Mouse (Mus musculus): ENCODE measurements around the gene Pla2g12b. TPM values are rescaled to one million over a fixed set of nuclear protein-coding genes. Genes with fewer than 3 reads are reported as not detected.
"Not testable (repeated sequence)": the region's sequence is repeated elsewhere in the genome, so short reads cannot be mapped to it uniquely, and the experiment has no call there.

The Pla2g12b gene
- not detected in 2 replicates for polyA plus RNA-seq (2012; ENCODE audit: insufficient read depth, insufficient read length, missing spikeins)

DNA sequence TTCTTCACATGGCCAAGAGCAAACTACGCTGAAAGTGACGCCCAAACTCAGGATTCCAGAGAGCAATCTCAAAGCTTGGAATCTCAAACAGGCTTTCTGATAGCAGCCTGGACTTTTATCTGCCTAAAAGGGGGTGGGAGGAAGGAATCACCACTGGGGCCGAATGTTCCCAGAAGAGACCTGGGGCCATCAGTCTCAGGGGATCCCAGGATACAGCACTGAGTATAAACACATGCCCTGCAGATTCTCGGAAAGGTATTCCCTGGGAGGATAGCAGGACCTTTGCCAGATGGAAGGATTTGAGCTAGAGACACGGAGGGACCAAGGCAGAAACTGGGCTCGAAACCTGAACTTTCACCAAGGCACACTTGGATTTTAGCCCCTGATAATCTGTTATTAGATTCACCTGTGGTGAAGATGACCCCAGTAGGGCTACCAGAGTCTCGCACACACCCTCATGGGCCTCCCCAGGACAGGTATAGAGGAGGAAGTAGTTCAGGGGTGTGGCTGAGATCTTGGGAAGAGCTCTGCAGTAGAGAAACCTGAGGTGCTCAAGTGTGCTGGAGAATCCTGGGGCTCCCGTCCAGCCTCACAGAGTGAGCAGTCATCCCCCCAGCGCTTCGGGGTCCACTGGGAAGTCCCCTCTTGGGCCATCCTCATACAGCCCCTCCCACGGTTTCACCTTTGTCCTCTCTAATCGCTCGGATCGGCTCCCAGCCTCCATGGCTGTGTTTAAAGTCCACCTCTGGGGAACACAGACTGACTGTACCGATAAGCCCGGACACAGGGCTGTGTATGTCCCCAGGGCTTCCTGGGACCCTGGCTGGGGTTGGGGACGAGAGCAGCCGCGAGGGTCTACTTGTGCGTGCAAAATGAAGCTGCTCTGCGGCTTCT lies at the start of gene Pla2g12b:
Gene Pla2g12b, plus strand, starts transcription at position 762 of the 894 bp plus-strand sequence.
- Histone ChIP-seq H3K27ac (replicated peaks; ENCODE audit: low read depth, low read length) (no peak within 1 kb of the TSS), H3K4me1 (ENCODE audit: control insufficient read depth, insufficient read depth, insufficient read length, low read length) (no peaks in the 10 kb centered on the region), H3K4me3 (ENCODE audit: insufficient read depth, low read depth, low read length) (no peak within 1 kb of the TSS)

DNA sequence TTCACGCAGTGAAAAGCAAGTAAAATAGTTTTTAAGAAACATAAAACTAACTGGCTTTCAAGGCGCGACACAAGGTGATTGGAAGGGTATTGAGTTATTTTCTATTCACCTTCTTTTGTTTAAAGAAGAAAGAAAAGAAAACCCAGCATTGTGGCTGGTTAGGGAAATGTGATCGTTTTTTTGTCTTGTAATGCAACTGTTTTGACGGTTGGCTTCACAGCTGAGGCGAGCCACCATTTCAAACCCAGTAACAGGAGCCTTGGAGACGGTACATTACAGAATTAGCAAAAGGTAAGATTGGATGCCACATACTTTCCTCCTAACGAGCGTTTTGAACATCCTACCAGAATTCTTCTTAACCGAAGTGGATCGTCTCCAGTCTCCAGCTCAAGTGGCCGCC lies 49.3 kb upstream of the Pla2g12b start:
- H3K4me1 ChIP-seq (ENCODE audit: control insufficient read depth, insufficient read depth, insufficient read length, low read length) = no peaks in the 10 kb centered on the region
- no peak overlapping the region for H3K27ac ChIP-seq (replicated peaks; ENCODE audit: low read depth, low read length)
- H3K4me3 ChIP-seq (ENCODE audit: insufficient read depth, low read depth, low read length) = no peak overlapping the region

DNA sequence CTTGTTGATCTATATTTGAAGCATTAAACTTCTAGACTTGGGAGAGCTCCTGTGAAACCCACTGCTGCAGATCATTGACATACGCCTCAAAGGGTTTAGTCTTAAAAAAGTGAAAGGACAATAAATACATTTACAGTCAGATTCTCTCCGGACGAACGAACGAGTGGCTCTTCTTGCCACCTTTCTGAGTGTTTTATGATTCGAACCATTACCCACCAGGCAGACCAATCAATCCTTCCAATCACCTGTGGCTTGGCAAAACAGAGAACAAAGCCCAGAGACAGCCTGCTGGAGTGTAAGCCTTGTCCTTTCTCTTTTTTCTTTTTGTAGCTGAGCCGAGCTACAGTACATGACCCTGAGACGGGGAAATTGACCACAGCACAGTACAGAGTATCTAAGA lies 48.4 kb upstream of the Pla2g12b start:
- Histone ChIP-seq H3K27ac (replicated peaks; ENCODE audit: low read depth, low read length) (no peak overlapping the region), H3K4me3 (ENCODE audit: insufficient read depth, low read depth, low read length) (no peak overlapping the region), H3K4me1 (ENCODE audit: control insufficient read depth, insufficient read depth, insufficient read length, low read length) (no peaks in the 10 kb centered on the region)

DNA sequence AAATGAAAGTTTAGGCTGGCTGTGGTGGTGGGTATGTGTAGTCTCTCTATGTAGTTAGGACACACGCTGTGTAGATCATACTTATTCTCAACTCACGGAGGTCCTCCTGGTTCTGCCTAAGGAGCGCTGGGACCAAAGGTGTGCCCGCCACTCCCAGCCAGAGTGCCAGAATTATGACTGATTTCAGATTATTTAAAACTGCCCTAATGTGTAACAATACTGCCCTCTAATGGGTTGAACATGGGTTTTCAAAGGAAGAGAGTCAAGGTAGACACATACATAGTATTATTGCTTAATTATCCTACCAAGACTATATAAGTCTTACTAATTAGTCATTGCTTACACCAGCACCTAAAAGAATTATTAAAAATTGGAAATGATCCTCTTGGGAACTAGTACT lies 44.7 kb upstream of the Pla2g12b start:
- no peaks in the 10 kb centered on the region for H3K4me1 ChIP-seq (ENCODE audit: control insufficient read depth, insufficient read depth, insufficient read length, low read length)
- no peak overlapping the region for H3K4me3 ChIP-seq (ENCODE audit: insufficient read depth, low read depth, low read length)
- no peak overlapping the region for H3K27ac ChIP-seq (replicated peaks; ENCODE audit: low read depth, low read length)

DNA sequence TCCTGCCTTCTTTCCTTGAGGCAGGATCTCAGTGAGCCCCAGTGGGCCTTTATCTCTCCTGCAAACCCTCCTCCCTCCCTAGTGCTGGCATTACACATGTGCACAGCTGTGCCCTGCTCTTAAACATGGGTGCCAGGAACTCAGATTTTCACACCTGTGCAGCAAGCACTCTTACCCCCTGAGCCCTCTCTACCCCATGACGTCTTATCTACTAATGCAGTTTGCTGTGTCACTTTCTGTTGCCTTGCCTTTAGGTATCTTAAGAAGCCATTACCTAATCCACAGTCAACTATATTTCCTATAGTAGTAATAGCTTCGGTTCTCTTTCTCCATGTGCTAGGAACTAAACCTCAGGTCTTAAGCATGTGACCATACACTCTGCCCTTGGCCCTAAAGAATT lies 40.3 kb upstream of the Pla2g12b start:
- Histone ChIP-seq H3K27ac (replicated peaks; ENCODE audit: low read depth, low read length) (no peak overlapping the region), H3K4me1 (ENCODE audit: control insufficient read depth, insufficient read depth, insufficient read length, low read length) (no peaks in the 10 kb centered on the region), H3K4me3 (ENCODE audit: insufficient read depth, low read depth, low read length) (no peak overlapping the region)

DNA sequence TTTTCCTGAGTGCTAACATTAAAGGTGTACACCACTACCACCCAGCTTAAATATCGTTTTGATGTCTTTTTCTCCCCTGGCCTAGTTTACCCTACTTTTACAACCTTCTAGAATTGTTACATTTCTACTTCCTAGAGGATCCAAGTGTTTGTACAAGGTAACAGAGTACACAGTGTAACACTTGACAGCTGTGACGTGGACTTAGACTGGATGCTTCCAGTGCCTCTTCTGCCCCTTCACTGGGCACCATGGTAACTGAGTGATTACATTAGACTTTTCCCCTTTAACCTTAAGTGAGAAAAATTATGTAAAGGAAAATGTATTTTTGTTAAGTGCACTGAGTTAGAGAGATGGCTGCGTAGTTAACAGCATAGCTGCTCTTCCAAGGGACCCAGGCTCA lies 38.9 kb upstream of the Pla2g12b start:
- no peak overlapping the region for H3K27ac ChIP-seq (replicated peaks; ENCODE audit: low read depth, low read length)
- no peak overlapping the region for H3K4me3 ChIP-seq (ENCODE audit: insufficient read depth, low read depth, low read length)
- H3K4me1 ChIP-seq (ENCODE audit: control insufficient read depth, insufficient read depth, insufficient read length, low read length) = no peaks in the 10 kb centered on the region

DNA sequence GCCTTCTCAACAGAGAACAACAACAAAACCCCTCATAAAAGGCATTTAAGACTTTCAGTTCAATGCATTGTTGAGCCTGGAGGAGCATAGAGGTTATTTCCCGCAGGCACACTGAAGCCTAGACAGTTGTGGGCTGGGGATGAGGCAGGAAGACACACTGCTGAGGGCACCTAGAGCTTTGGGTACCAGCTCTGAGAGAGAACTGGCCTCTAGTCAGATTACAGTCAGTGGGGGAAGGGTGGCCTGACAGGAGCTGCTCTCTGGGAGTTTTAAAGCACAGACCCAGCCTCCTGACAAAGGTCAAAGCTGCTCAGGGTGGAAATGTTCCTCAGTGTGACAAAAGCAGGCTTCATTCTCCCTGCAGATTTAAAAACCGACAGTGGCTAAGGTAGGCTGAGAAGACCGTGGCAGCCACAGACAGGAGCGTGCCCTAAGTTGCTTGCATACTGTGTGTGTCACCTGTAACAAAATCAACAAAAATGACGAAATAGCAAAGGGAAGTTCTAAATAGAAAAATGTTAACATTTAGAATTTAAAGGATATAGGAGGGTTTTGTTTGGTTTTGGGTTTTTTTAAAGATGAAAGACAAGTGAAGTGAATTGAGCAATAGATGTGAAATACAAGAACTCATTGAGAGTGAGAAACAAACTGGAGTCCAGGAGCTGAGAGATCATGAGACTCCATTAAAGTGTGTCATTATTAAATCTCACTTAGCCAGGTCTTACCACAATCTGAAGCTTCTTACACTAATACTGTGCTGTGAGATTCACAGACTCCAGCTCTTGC lies 37.5 kb upstream of the Pla2g12b start:
- no peaks in the 10 kb centered on the region for H3K4me1 ChIP-seq (ENCODE audit: control insufficient read depth, insufficient read depth, insufficient read length, low read length)
- no peak overlapping the region for H3K27ac ChIP-seq (replicated peaks; ENCODE audit: low read depth, low read length)
- no peak overlapping the region for H3K4me3 ChIP-seq (ENCODE audit: insufficient read depth, low read depth, low read length)

DNA sequence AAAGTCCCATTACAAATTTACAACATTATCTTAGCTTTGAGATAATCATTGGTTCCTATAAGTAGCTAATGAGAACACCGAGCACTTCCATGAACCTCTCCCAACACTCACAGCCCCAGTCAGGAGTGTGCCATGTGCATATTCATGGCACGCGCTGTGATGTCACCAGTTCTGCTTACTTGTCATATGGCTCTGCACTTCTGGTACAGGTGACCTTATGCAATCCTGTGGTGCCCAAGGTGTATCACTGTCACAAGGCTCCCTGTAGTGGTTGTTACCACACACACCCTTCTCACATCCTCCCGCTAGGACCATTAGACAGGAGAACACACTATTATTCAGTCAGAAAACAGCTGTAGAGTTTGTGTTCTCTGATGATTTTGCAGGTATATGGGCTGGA lies 36.7 kb upstream of the Pla2g12b start:
- Histone ChIP-seq H3K4me1 (ENCODE audit: control insufficient read depth, insufficient read depth, insufficient read length, low read length) (no peaks in the 10 kb centered on the region), H3K27ac (replicated peaks; ENCODE audit: low read depth, low read length) (no peak overlapping the region), H3K4me3 (ENCODE audit: insufficient read depth, low read depth, low read length) (no peak overlapping the region)

DNA sequence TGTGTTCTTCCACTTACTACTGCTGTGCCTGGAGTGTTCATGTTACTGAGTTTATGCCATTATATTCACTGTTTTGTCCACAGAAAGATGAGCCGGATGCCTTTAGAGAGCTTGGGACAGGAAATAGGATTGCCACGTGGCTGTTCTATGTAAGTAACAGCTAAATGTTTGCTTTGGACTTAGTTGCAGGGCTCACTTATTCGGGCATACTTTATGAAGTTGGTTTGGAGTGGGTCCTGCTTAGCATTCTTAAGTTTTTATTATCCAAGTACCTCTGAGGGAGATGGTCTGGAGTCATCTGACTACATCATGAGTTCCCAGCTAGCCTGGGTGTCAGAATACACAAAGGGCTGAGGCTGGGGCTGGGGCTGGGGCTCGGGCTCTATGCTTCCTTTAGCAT lies 36.3 kb upstream of the Pla2g12b start:
- Histone ChIP-seq H3K27ac (replicated peaks; ENCODE audit: low read depth, low read length) (no peak overlapping the region), H3K4me3 (ENCODE audit: insufficient read depth, low read depth, low read length) (no peak overlapping the region), H3K4me1 (ENCODE audit: control insufficient read depth, insufficient read depth, insufficient read length, low read length) (no peaks in the 10 kb centered on the region)

DNA sequence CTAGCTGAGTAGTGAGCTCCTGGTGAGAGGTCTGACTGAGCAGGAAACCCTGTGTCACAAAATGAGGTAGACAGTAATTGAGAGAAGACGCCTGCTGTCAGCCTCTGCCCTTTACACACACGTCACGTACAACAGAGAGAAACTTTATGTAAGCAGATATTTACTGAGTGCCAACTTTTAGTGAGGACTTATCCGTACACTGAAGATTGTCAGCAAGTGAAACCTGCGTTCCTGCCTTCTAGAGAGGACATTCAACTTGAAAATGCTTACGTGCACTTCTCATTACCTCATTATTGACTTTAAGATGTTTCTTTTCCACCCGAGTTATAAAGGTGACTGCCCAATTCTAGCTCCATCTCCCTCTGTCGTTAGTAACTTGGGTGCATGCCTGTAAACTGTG lies 34.7 kb upstream of the Pla2g12b start:
- Histone ChIP-seq H3K4me1 (ENCODE audit: control insufficient read depth, insufficient read depth, insufficient read length, low read length) (no peaks in the 10 kb centered on the region), H3K4me3 (ENCODE audit: insufficient read depth, low read depth, low read length) (no peak overlapping the region), H3K27ac (replicated peaks; ENCODE audit: low read depth, low read length) (no peak overlapping the region)

DNA sequence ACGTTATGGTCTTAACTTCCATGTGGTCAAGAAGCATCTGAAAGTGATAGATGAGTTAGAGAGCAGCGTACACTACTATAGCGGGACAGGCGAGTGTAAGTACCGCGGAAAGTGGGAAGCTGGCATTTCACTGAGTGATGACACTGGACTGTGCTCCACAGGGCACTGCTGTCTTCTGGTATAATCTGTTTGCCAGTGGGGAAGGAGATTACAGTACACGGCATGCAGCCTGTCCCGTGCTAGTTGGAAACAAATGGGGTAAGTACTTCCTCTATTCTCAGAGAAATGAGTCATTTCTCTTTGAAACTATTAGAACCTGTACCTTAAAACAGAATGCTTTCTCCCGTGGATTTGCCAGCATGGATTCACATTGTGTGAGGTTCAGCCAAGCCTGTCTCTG lies 34.0 kb upstream of the Pla2g12b start:
- Histone ChIP-seq H3K4me3 (ENCODE audit: insufficient read depth, low read depth, low read length) (no peak overlapping the region), H3K27ac (replicated peaks; ENCODE audit: low read depth, low read length) (no peak overlapping the region), H3K4me1 (ENCODE audit: control insufficient read depth, insufficient read depth, insufficient read length, low read length) (no peaks in the 10 kb centered on the region)

DNA sequence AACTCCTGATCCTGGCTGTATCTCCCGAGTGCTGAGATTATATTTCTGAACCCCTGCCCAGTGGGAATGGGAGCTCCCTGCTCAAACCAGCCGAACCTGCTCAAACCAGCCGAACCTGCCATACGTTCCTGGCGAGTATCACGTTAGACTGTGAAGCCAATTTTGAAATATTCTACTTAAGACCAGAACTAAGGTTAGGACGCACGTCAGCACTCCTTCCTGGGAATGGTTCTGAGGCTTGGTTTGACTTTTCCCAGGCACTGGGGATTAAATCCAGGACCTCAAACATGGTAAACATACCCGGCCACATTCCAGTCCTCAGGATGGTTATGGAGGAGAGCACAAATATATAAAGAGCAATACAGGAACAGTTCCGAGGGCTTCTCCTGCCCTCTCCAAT lies 25.6 kb upstream of the Pla2g12b start:
- Histone ChIP-seq H3K4me1 (ENCODE audit: control insufficient read depth, insufficient read depth, insufficient read length, low read length) (no peaks in the 10 kb centered on the region), H3K27ac (replicated peaks; ENCODE audit: low read depth, low read length) (no peak overlapping the region), H3K4me3 (ENCODE audit: insufficient read depth, low read depth, low read length) (no peak overlapping the region)

DNA sequence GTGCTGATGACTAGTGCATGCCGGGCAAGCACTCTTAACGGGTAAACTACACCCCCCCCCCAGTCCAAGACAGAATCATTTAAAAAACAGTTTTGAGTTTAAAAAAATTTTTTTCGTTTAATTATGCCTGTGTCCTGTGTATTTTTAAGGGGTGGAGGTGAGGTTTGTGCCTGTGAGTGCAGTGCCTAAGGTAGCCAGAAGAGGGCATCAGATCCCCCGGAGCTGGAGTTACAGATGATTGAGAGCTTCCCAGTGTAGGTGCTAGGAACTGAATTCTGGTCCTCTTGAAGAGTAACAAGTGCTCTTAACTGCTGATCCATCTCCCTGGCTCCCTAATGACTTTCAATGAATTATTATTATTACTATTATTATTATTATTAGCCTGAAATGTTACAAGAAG lies 24.7 kb upstream of the Pla2g12b start:
- Histone ChIP-seq H3K4me3 (ENCODE audit: insufficient read depth, low read depth, low read length) (no peak overlapping the region), H3K4me1 (ENCODE audit: control insufficient read depth, insufficient read depth, insufficient read length, low read length) (no peaks in the 10 kb centered on the region), H3K27ac (replicated peaks; ENCODE audit: low read depth, low read length) (no peak overlapping the region)

DNA sequence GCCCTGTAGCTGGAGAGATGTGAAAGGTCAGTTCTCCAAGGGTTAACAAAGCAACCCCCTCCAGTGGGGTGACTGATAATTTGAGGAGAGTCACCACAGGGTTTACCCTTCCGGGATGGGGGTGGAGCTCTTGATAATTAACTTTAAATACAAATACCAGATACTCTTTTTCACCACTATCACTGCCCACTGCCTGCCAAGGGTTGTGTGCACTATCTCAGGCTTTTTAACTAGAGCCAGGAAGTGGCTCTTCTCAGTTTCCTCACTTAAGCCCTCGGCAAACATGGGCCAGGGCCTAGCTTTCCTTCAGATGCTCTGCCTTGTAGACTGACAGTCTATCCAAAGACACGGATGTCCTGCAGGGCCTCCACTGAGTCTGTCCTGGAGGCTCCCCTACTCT lies 23.5 kb upstream of the Pla2g12b start:
- Histone ChIP-seq H3K27ac (replicated peaks; ENCODE audit: low read depth, low read length) (no peak overlapping the region), H3K4me1 (ENCODE audit: control insufficient read depth, insufficient read depth, insufficient read length, low read length) (no peaks in the 10 kb centered on the region), H3K4me3 (ENCODE audit: insufficient read depth, low read depth, low read length) (no peak overlapping the region)

DNA sequence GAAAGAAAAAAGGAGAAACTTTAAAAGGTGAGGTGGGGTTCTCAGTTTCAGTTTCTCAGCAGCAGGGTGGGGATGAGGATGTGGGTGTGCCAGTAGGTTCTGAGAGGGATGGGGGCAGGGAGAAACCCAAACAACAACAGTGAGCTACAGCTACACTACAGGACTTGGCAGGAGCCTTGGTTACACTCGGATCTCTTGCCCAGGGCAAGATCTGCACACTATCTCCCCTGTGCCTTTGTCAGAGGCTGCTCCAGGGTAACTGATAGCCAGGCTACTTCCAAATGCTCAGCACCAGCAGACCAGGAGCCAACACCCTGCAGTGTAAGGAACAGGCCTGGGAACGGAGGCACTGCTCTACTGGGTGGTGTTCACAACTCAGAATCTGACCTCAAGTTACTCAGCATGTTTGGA lies 23.0 kb upstream of the Pla2g12b start:
- Histone ChIP-seq H3K4me1 (ENCODE audit: control insufficient read depth, insufficient read depth, insufficient read length, low read length) (no peaks in the 10 kb centered on the region), H3K27ac (replicated peaks; ENCODE audit: low read depth, low read length) (no peak overlapping the region)

DNA sequence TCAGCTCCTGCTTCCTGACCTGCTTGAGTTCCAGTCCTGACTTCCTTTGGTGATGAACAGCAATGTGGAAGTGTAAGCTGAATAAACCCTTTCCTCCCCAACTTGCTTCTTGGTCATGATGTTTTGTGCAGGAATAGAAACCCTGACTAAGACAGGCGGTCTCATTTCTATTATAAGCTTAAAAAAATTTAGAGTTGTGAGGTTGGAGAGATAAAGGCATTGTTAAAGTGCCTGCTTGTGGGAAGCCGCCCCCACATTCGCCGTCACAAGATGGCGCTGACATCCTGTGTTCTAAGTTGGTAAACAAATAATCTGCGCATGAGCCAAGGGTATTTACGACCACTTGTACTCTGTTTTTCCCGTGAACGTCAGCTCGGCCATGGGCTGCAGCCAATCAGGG lies 21.9 kb upstream of the Pla2g12b start:
- H3K27ac ChIP-seq (replicated peaks; ENCODE audit: low read depth, low read length); H3K4me3 ChIP-seq (ENCODE audit: insufficient read depth, low read depth, low read length); H3K4me1 ChIP-seq (ENCODE audit: control insufficient read depth, insufficient read depth, insufficient read length, low read length): not testable (repeated sequence)

More for the DNA sequence above, 23.0 kb upstream of the Pla2g12b start:
- H3K4me3 ChIP-seq (ENCODE audit: insufficient read depth, low read depth, low read length) = no peak overlapping the region

Measured in brown adipose tissue, adult 24 weeks (tissue).